In the genomic region with DNA sequence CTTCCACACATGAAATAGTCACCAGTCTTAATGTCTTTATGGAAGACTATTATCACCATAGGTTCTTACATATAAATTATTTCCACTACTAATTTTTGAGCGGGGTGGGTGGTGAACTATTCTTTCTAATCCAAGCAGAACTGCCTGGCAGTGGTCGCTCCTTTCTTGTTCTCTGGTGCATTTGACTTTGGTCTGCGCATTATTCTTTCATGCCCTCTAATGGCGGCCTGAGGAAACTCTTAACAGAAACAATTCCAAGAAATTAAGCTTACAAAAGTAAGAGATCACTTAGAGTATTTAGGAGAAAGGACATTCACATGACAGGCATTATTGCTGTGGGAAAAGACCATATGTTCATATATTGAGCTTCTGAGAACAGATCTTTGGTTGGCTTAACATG, we compare ENCODE assay signal across 15 mouse cellular contexts.
A peak's percentile ranks its signal among the peaks of the same experiment; 100 is the strongest.
DNase-seq lines count a peak whose midpoint lies in the region; ATAC-seq and TF ChIP-seq lines count a peak whose summit lies in the region.
"Had no signal": no experiment of that assay in that cellular context is flagged by ENCODE, and none has a peak within 500 bp of the region (broad histone marks: within the 10 kb centered on the region; RNA-seq: fewer than 3 reads in every experiment).

No protein-coding gene starts in this region.

- H3K4me1 ChIP-seq in forebrain, postnatal 0 days (ENCODE audit: insufficient read depth), result no peaks in the 10 kb centered on the region
- H3K4me1 ChIP-seq in forebrain, embryonic 15.5 days, result no peaks in the 10 kb centered on the region
- H3K4me1 ChIP-seq: limb, embryonic 15.5 days had no signal

- no peaks in the 10 kb centered on the region for H3K27me3 ChIP-seq in forebrain, postnatal 0 days (ENCODE audit: insufficient read depth, low read length)
- H3K27me3 ChIP-seq in forebrain, embryonic 15.5 days, result no peaks in the 10 kb centered on the region
- H3K27me3 ChIP-seq: limb, embryonic 15.5 days had no signal

- 28% methylated on average over 4 of the region's 4 CpGs for WGBS in forebrain, postnatal 0 days
- 41% methylated on average over 4 of the region's 4 CpGs for WGBS in forebrain, embryonic 15.5 days

- DNase-seq in forebrain, postnatal 0 days, result peak; percentile 31
- peak; percentile 39 for DNase-seq in left cerebral cortex, postnatal 4 days
- DNase-seq in left cerebral cortex, adult 8-10 months (ENCODE audit: low spot score in 2 of 2), result no peak
- peak; percentile 28 for DNase-seq in cerebellum, adult 9-11 months
- peak; percentile 41 for DNase-seq in embryo, embryonic 10.5 days (ENCODE audit: low spot score)
- DNase-seq in yolk sac, embryonic 10.5 days (ENCODE audit: low spot score), result no peak
- no peak for DNase-seq in adrenal gland, adult 8-10 months
- DNase-seq: adrenal gland, postnatal 36 days; heart, adult 11 months; heart, postnatal 14 days; kidney, postnatal 14 days; lung, adult 2 months; thymus, postnatal 14 days had no signal

- ATAC-seq in forebrain, postnatal 0 days, result no peak
- ATAC-seq in forebrain, embryonic 15.5 days (replicated peaks), result no peak

- H3K9ac ChIP-seq in forebrain, postnatal 0 days, result no peak overlapping the region
- no peak overlapping the region for H3K9ac ChIP-seq in forebrain, embryonic 15.5 days (replicated peaks)
- H3K9ac ChIP-seq: limb, embryonic 15.5 days had no signal

- H3K4me3 ChIP-seq in forebrain, postnatal 0 days (ENCODE audit: low read depth, low read length), result no peak overlapping the region
- no peak overlapping the region for H3K4me3 ChIP-seq in forebrain, embryonic 15.5 days
- H3K4me3 ChIP-seq: limb, embryonic 15.5 days had no signal

- H3K4me2 ChIP-seq in forebrain, postnatal 0 days (ENCODE audit: low read depth), result no peak overlapping the region
- H3K4me2 ChIP-seq in forebrain, embryonic 15.5 days (replicated peaks), result no peak overlapping the region
- H3K4me2 ChIP-seq: limb, embryonic 15.5 days had no signal

- H3K9me3 ChIP-seq in forebrain, postnatal 0 days (ENCODE audit: low read length), result no peaks in the 10 kb centered on the region
- H3K9me3 ChIP-seq in forebrain, embryonic 15.5 days, result no peaks in the 10 kb centered on the region
- H3K9me3 ChIP-seq: limb, embryonic 15.5 days had no signal

- intact Hi-C loops in left cerebral cortex, postnatal 4 days (cut with DNase I), result no loop called here

- no peak overlapping the region for H3K27ac ChIP-seq in forebrain, postnatal 0 days (ENCODE audit: low read depth, low read length)
- H3K27ac ChIP-seq in forebrain, embryonic 15.5 days (replicated peaks), result no peak overlapping the region
- H3K27ac ChIP-seq: limb, embryonic 15.5 days had no signal

- TF ChIP-seq CTCF in forebrain, postnatal 0 days (IDR thresholded peaks at IDR 0.05; ENCODE audit: low read depth), result peak; percentile 49

- H3K36me3 ChIP-seq in forebrain, postnatal 0 days (ENCODE audit: insufficient read depth), result no peaks in the 10 kb centered on the region
- H3K36me3 ChIP-seq in forebrain, embryonic 15.5 days, result no peaks in the 10 kb centered on the region
- H3K36me3 ChIP-seq: limb, embryonic 15.5 days had no signal

Comparison
In these comparisons a context has a peak if more than half of its experiments do, and no peak if none do; other contexts are left out.
1. DNase-seq: peak in forebrain, postnatal 0 days (single experiment), left cerebral cortex, postnatal 4 days (single experiment), cerebellum, adult 9-11 months (single experiment) and embryo, embryonic 10.5 days (single experiment); none in left cerebral cortex, adult 8-10 months (0 of 2), yolk sac, embryonic 10.5 days (single experiment) and adrenal gland, adult 8-10 months (single experiment).